Mouse (Mus musculus) heart, postnatal 4 days (tissue): ENCODE measurements around the gene Trpm7. TPM values are rescaled to one million over a fixed set of nuclear protein-coding genes. Genes with fewer than 3 reads are reported as not detected.

Source experiments
- microRNA-seq, 2 experiments: library from miRNA; unstranded; fragments of <30 nt; microRNA quantifications; one replicate each; pipeline ENCODE4 v1.2.0; 2021 to 2022
- total RNA-seq, 2 experiments: library from RNA; stranded (reverse); gene quantifications; 2 replicates each; pipeline ENCODE4 v1.2.3; 2021

Trpm7 gene
- total RNA-seq, 2 experiments from 2014 or later = 56.5 to 62.5 TPM

Small RNA genes within 50 kb of the gene (microRNA-seq; reads per million reads assigned to microRNA genes)
- gene Mir3473g = 0 to 1.6 reads per million in 2 experiments

Other genes with a start within 250 kb of the Trpm7 start
- 10 to 100 TPM; 25.7 to 30.0 TPM for gene Gabpb1, start 199.9 kb downstream of the Trpm7 start, total RNA-seq
- 10 to 100 TPM; 28.8 to 30.3 TPM for gene Usp8, start 168.9 kb downstream of the Trpm7 start, total RNA-seq
- not detected for gene Usp50, start 92.8 kb downstream of the Trpm7 start, total RNA-seq
- gene Sppl2a, start 57.0 kb upstream of the Trpm7 start, total RNA-seq = 10 to 100 TPM; 43.5 to 49.9 TPM
- 1 to 10 TPM; 8.6 to 8.8 TPM for gene Ap4e1, start 132.5 kb upstream of the Trpm7 start, total RNA-seq
- gene Blvra, start 194.4 kb upstream of the Trpm7 start, total RNA-seq = 10 to 100 TPM; 26.0 to 26.2 TPM